Mouse (Mus musculus) bone marrow macrophage, adult 2 months (primary cell): ENCODE data around the gene Dock6. TPM values are rescaled to one million over a fixed set of nuclear protein-coding genes. Genes with fewer than 3 reads are reported as not detected.

Experiments used
- H3K27ac ChIP-seq: 2 replicates; pipeline ENCODE4 v1.5.1; 2012; ENCODE audit warnings: low read depth, low read length; ENCODE audit not compliant: insufficient read depth
- H3K4me1 ChIP-seq: 2 replicates; pipeline ENCODE4 v1.6.1; 2012; ENCODE audit warnings: low read length; ENCODE audit not compliant: control insufficient read depth, insufficient read depth
- H3K4me3 ChIP-seq: 2 replicates; pipeline ENCODE4 v1.5.1; 2012; ENCODE audit warnings: mild to moderate bottlenecking, low read length, moderate library complexity; ENCODE audit not compliant: insufficient read depth
- CTCF ChIP-seq: IDR thresholded peaks from 2 replicates; pipeline ENCODE4 v1.5.1; 2012; ENCODE audit warnings: low read depth, mild to moderate bottlenecking, low read length, moderate library complexity
- POLR2A ChIP-seq: IDR thresholded peaks from 2 replicates; pipeline ENCODE4 v1.6.1; 2012; ENCODE audit warnings: mild to moderate bottlenecking, low read depth, low read length, borderline replicate concordance
- polyA plus RNA-seq: library from polyadenylated mRNA; stranded (reverse); fragments of >200 nt; gene quantifications from 2 replicates; pipeline ENCODE4 v1.2.4, GENCODE M21; 2012; ENCODE audit not compliant: missing spikeins, insufficient read depth, insufficient read length

The Dock6 gene
- polyA plus RNA-seq, 1 experiment: 8.7 TPM

DNA sequence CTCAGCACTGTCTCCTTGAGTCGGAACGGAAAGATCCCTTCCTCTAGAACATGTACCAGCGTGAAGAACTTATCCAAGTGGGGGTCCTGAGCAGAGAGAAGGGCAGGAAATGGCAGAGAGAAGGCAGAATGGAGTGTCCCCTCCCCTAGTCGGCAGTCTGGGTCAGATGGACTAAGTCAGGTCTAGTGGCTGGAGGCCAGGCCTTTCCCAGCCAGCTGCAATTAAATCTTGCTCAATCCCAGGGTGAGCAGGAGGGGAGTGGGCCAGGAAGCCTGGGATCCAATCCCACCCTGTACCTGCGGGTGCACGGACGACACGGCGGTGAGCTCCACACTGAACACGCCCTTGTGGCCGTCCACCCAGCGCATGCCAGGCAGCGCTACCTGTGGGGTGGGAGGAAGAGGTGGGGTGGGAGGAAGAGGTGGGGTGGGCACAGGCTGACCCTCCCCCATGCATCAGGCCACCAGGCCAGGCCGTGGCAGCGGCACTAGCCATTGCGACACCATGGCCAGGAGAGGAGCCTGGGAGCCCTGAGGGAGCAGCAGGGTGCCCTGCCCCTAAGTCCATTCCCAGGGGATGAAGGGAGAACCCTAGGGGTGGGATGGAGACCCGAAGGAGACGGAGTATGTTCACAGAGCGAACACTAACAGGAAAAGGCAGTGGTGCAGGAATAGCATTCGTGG is 20.7 kb downstream of the Dock6 start:
- Histone ChIP-seq H3K4me1 (no peaks in the 10 kb centered on the region), H3K27ac (no peak overlapping the region), H3K4me3 (no peak overlapping the region)
- TF ChIP-seq POLR2A (no peak), CTCF (no peak)

DNA sequence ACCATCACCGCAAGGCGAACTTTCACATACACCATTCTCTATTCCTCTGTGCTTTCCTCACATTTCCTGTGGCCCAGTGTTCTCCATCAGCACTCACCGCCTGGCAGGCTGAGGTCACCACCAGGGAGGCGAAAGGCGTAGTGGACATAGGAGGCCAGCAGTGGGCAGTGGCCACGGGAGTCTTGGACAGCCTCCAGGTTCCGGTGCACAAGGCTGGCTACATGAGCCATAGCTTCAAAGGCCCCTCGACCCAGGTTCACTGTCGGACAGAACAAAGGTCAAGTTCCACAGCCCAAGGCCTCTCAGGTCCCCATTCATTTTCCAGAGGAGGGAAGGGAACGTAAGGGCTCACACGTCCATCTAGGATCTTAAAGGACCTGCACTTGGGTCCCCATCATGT is 21.5 kb downstream of the Dock6 start:
- no peak for TF ChIP-seq CTCF
- TF ChIP-seq POLR2A: no peak
- H3K4me3 ChIP-seq: no peak overlapping the region
- H3K4me1 ChIP-seq: no peaks in the 10 kb centered on the region
- no peak overlapping the region for H3K27ac ChIP-seq

DNA sequence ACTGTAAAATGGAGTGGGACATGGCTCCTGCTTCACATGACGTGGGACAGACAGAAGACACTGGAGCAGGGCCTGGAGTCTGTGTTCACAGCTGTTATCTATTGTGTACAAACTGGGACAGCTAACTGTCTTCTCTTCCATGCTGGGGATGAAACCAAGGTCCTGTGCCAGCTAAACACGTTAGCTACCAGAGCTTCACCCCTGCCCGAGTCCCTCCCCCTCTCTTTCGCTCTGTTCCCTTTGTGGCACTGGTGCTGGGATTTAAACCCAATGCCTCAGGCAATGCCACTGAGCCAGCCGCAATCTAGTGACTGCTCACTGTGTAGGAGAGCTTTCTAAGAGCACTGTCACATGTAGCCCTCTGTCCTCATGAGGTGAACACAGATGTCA is 22.0 kb downstream of the Dock6 start:
- H3K27ac ChIP-seq: no peak overlapping the region
- H3K4me1 ChIP-seq: no peaks in the 10 kb centered on the region
- TF ChIP-seq CTCF: no peak
- no peak for TF ChIP-seq POLR2A
- H3K4me3 ChIP-seq: no peak overlapping the region

DNA sequence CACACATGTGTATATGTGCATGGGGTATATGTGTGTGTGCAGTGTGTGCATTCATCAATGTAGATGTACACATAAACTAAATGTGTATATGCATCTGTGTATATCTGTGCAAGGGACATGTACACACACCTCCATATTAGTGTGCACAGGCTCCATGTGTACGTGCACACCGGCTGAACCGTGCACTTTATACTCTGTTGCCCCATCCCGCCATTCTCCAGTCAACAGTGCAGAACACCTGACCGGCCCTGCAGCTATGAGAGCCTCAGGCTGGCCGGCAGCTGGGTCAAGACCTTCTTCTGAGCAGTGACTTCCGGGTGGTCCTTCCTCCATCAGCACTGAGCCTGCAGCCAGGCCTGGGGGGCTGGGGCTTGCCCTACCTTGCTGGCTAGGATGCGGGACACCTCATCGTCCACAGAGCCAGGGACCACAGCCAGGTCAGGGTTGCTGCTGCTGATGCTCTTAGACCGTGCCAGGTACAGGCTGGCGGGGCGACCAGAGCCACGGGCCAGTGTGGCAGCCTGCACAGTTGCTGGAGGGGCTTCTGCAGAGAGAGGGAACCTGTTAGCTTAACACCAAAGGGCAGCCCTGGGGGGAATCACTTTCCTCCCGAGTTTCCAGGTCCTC is 22.5 kb downstream of the Dock6 start:
- Histone ChIP-seq H3K4me1 (no peaks in the 10 kb centered on the region), H3K27ac (no peak overlapping the region)
- TF ChIP-seq POLR2A (no peak), CTCF (no peak)

DNA sequence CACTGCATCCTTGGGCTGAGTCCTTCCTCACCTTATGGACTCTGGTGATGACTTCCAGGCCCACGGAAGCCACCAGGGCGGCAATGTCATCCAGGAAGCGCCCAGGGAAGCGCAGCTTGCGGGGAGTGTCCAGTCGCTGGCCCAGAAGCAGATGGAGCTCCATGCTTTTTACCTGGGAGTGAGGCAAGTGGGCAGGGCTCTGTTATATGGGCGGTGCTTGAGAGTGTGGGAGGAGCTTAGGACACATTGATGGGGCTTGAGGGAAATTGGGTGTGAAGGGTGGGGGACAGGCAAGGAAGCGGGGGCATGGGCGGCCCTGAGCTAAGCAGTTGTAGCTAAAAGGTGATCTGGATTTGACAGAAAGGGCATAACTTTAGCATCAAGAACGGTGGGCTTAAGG is 28.1 kb downstream of the Dock6 start:
- TF ChIP-seq POLR2A (no peak), CTCF (no peak)
- Histone ChIP-seq H3K4me1 (no peaks in the 10 kb centered on the region), H3K27ac (no peak overlapping the region), H3K4me3 (no peak overlapping the region)

More for the DNA sequence above, 22.5 kb downstream of the Dock6 start:
- no peak overlapping the region for H3K4me3 ChIP-seq

DNA sequence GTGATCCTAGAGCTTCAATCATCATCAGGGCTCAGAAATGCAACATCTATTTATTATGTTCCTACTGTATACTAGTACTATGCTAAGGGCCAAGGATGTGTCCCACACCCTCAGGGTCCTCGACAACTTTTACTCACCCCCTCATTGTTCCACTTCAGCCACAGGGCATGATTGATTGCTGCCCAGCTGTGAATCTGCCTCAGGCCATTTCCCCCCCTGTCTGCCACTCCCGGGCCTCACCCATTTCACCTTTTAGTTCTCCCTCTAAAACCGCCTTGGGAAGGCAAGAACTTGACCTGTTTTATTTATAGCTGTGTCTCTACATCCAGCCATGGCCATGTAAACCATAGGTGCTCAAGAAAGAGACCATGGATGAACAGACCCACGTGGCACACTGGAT is 28.5 kb downstream of the Dock6 start:
- Histone ChIP-seq H3K27ac (no peak overlapping the region), H3K4me1 (no peaks in the 10 kb centered on the region), H3K4me3 (no peak overlapping the region)
- TF ChIP-seq POLR2A (no peak), CTCF (no peak)

DNA sequence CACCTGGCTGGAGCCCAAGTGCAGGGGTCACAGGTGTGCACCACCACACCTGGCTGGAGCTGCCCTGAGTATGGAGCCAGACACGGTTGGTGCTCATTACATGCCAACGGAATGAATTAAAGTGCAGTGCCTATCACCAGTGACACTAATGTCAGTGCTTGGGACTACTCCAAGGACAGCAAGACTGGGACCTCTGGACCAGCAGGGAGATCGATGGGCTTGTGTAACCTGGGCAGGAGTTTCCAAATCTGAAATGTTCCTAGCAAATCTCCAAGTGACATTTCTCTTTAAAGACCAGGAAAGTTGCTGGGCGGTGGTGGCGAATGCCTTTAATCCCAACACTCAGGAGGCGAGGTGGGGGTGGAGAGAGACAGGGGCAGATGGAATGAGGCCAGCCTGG is 29.7 kb downstream of the Dock6 start:
- Histone ChIP-seq H3K27ac (no peak overlapping the region), H3K4me1 (no peaks in the 10 kb centered on the region), H3K4me3 (no peak overlapping the region)
- TF ChIP-seq POLR2A (no peak), CTCF (no peak)

DNA sequence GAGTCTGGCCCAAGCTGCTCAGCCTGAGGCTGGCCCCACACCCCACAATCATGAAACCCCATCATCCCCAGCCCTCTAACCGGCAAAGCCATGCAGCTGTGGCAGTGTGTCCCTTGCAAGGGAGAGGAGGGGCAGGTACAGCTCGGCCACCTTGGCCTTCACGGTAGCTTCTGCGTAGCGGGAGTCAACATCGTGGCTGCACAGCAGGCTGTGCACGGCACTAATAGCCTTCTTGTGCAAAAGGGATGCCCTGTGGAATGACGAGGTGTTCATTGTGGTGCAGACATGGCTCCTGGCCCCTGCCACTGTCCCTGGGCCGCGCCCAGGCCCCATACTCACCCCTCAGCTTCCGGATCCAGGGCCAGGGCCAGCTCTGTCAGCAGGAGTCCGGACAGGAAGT is 32.3 kb downstream of the Dock6 start:
- no peak for TF ChIP-seq CTCF
- no peak for TF ChIP-seq POLR2A
- Histone ChIP-seq H3K4me3 (no peak overlapping the region), H3K4me1 (peaks cover 7% of the 10 kb centered on the region), H3K27ac (no peak overlapping the region)

DNA sequence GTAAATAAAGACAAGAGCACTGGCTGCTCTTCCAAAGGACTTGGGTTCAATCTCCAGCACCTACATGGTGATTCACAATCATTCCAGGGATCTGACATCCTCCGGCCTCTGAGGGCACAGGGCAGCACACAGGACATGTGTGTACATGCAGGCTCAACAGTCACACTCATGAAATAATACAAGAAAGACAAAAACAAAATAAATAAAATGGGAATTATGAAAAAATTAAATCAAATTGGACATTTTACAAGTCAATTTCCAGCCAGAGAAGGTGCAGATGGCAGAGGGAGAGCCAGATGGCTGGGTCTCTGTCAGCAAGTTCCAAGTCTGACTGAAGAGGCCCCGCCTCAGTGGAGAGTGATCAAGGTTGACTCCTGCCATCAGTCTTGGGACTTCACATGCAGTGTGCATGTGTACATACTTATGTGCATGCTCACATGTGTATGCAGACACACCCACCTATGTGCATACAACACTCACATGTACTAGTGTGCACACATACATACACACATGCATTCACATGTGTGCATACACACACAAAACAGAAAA is 33.2 kb downstream of the Dock6 start:
- Histone ChIP-seq H3K4me1 (peaks cover 7% of the 10 kb centered on the region), H3K27ac (no peak overlapping the region), H3K4me3 (no peak overlapping the region)
- TF ChIP-seq CTCF (no peak), POLR2A (no peak)

DNA sequence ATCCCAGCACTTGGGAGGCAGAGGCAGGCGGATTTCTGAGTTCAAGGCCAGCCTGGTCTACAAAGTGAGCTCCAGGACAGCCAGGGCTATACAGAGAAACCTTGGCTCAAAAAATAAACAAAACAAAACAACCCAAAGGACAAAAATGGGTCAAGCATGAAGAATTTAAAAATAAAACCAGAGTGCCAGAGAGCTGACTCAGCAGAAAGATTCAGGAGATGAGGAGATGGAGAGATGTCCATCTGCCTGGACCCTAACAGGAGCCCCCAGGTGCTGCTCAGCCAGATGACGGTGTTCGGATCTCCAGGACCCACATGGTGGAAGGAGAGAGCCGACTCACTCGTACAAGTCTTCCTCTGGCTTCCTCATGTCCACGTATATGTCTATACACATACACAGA is 33.9 kb downstream of the Dock6 start:
- TF ChIP-seq CTCF: 0 out of 2 replicates have a peak, but pooled peaks have one; percentile 7
- no peak for TF ChIP-seq POLR2A
- Histone ChIP-seq H3K4me3 (no peak overlapping the region), H3K27ac (no peak overlapping the region), H3K4me1 (peaks cover 7% of the 10 kb centered on the region)
